Mouse (Mus musculus): ENCODE results near the gene Nup62.

GRCm38 (mm10) chr7:44851625-44852234 lies 35.8 kb downstream of the Nup62 start:
- TF ChIP-seq CTCF (IDR thresholded peaks at IDR 0.05; ENCODE audit: low read depth, low read length): no peak
- TF ChIP-seq POLR2AphosphoS5 (IDR thresholded peaks at IDR 0.05; ENCODE audit: insufficient replicate concordance, low read depth, low read length): no peak
- no peak for TF ChIP-seq GATA1 (IDR thresholded peaks at IDR 0.05; ENCODE audit: borderline replicate concordance, low read length)
- TF ChIP-seq TAL1 (conservative IDR thresholded peaks at IDR 0.05; ENCODE audit: low read depth, low read length): no peak
- TF ChIP-seq GATA2 (IDR thresholded peaks at IDR 0.05; ENCODE audit: borderline replicate concordance, low read depth, low read length): no peak
